Mouse (Mus musculus) liver, postnatal 0 days (tissue): ENCODE measurements at regions not wholly inside any gene's neighbourhood (a gene's known extent, or its start where the extent isn't known, plus 50 kb on each side); places are given as distances from the start of the nearest gene placed in this dataset.

ENCODE experiments used
- ATAC-seq: fragments of 200-750 bp; cut with Nextera tagmentation; 2 replicates; pipeline ENCODE4 v1.8.0; 2017; ENCODE audit warnings: mild to moderate bottlenecking, moderate library complexity
- DNase-seq: peaks from one replicate; pipeline ENCODE4 v3.0.0-alpha.2; 2016
- H3K27ac ChIP-seq: fragments of 300-500 bp; sonication (generic); 2 replicates; pipeline ENCODE4 v1.5.1; 2014; ENCODE audit warnings: antibody characterized with exemption, moderate library complexity, mild to moderate bottlenecking, low read depth
- H3K27me3 ChIP-seq: fragments of 300-500 bp; sonication (generic); 2 replicates; pipeline ENCODE4 v1.6.1; 2014; ENCODE audit warnings: low read length, control low read depth, mixed read lengths; ENCODE audit not compliant: insufficient read depth
- H3K36me3 ChIP-seq: fragments of 300-500 bp; sonication (generic); replicated peaks from 2 replicates; pipeline ENCODE4 v1.6.1; 2014; ENCODE audit warnings: mild to moderate bottlenecking, control low read depth, low read length, moderate library complexity, mixed read lengths; ENCODE audit not compliant: insufficient read depth
- H3K4me1 ChIP-seq: fragments of 300-500 bp; sonication (generic); 2 replicates; pipeline ENCODE4 v1.6.1; 2014; ENCODE audit warnings: antibody characterized with exemption, mild to moderate bottlenecking, control low read depth; ENCODE audit not compliant: insufficient read depth
- H3K4me2 ChIP-seq: fragments of 300-500 bp; sonication (generic); 2 replicates; pipeline ENCODE4 v1.6.1; 2014; ENCODE audit warnings: low read depth, mild to moderate bottlenecking, low read length, moderate library complexity, mixed read lengths
- H3K4me3 ChIP-seq: fragments of 300-500 bp; sonication (generic); 2 replicates; pipeline ENCODE4 v1.5.1; 2014; ENCODE audit warnings: low read depth, low read length
- H3K9ac ChIP-seq: fragments of 300-500 bp; sonication (generic); replicated peaks from 2 replicates; pipeline ENCODE4 v1.6.1; 2014; ENCODE audit warnings: mild to moderate bottlenecking, moderate library complexity
- H3K9me3 ChIP-seq: fragments of 300-500 bp; sonication (generic); 2 replicates; pipeline ENCODE4 v1.6.1; 2016; ENCODE audit warnings: mild to moderate bottlenecking, control low read depth, low read length, mixed read lengths
- CTCF ChIP-seq: sonication (generic); IDR thresholded peaks from 2 replicates; pipeline ENCODE4 v1.5.1; 2016; ENCODE audit warnings: antibody characterized with exemption, low read depth
- EP300 ChIP-seq: IDR thresholded peaks from 2 replicates; pipeline ENCODE4 v1.6.1; 2016; ENCODE audit warnings: antibody characterized with exemption, low read depth, mild to moderate bottlenecking
- WGBS: fragments of 180-500 bp; shearing (Covaris S2); extraction: QIAGEN DNeasy Blood & Tissue Kit; methylation state at CpG from one replicate; pipeline ENCODE4 v1.1.7; 2014; ENCODE audit not compliant: insufficient replicate concordance; 5-methylcytosine and 5-hydroxymethylcytosine counted together

DNA sequence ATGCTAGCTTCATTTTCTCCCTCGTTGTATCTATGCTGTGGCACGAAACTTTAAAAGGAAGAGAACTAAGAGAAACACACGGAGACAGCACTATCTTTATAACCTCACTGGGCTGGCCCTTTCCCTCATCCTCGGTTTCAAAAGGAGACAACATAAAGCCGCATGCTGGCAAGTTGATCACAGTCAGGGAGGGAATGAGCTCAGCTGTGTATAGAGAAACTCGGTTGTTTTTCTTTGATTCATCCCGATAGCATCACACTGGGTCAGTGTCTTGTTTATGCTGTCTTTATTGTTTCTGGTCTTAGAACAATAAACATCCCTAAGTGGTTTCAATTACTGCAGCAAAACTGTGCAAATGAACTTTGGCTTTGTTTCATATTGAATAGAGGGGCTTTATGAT, 249.2 kb upstream of the Cxadr start:
- Histone ChIP-seq H3K4me3 (no peak overlapping the region), H3K9ac (no peak overlapping the region), H3K4me2 (no peak overlapping the region), H3K27ac (no peak overlapping the region), H3K9me3 (no peaks in the 10 kb centered on the region), H3K27me3 (no peaks in the 10 kb centered on the region), H3K36me3 (no peaks in the 10 kb centered on the region), H3K4me1 (no peaks in the 10 kb centered on the region)
- 53% methylated on average over 7 of the region's 7 CpGs for whole genome bisulfite sequencing
- TF ChIP-seq CTCF (no peak), EP300 (no peak)
- no peak for ATAC-seq
- DNase-seq: no peak

DNA sequence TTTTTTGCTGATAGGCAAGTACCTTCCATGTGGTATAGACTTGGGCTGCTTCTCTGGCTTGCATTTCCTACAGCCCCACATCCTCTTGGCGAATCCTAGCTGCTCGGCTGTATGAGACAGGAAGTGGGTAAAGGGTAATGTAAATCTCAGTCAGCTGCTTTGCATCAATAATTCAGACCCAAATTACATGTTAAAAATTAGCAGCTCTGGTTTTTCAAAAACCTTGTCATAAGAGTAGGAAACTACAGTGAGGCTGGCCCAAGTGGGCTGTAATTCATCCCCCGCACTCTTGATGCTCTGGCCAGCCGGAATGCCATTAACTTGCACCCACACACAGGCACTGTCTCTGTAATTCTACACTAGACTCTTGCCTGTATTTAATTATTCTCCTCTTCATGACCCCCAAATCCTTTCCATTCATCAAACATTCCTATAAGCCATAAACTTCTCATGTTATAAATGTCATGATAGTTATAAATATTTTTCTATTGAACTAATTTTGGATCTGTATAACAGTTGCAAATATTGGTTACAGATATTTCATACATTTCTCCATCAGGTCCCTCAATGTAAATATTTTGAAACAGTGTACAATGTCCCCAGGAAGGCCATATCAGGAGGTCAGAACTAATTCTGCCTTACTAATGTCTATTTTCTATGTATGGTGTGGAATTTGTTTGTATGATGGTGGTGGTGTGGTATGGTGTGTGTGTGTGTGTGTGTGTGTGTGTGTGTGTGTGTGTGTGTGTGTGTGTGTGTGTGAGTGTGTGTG, 261.0 kb upstream of the Cxadr start:
- DNase-seq (no peak), ATAC-seq (no peak)
- Histone ChIP-seq H3K9me3 (no peaks in the 10 kb centered on the region), H3K9ac (no peak overlapping the region), H3K4me2 (no peak overlapping the region), H3K36me3 (no peaks in the 10 kb centered on the region), H3K4me1 (no peaks in the 10 kb centered on the region), H3K4me3 (no peak overlapping the region), H3K27ac (no peak overlapping the region), H3K27me3 (no peaks in the 10 kb centered on the region)
- WGBS: 62% methylated on average over 4 of the region's 4 CpGs
- TF ChIP-seq CTCF (no peak), EP300 (no peak)

DNA sequence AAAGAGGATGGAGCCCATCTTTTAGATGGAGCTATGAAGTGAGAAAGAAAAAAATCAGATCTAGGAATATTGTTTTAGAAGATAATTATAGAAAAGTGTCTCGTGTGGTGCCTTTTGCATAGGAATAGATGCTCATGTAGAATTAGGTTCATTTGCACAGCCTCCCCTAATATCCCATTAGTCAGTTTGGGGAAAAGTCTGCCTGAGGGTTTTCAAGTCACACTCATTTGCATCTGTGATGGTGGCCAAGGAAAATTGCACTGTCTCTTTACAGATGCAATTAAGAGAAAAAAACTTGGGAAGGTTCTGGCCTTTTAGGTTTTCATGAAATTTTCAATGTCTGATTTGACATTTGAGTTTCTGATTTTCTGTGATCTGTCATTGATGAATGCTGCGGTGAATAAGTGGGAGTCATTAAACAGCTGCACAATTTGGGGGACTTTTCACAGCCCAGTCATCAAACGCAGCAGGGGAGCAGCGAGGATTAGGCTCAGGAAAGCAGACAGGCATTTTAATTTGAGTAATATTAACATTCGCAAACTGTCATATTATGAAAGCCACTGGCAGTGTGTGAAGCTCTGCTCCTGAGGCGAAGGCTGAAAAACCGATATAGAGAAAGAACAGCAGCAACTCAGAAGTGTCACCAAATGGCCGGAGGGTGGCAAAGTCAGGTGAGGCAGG, 281.5 kb upstream of the Cxadr start:
- H3K4me1 ChIP-seq: no peaks in the 10 kb centered on the region
- H3K4me2 ChIP-seq: no peak overlapping the region
- no peak for TF ChIP-seq EP300
- no peak for TF ChIP-seq CTCF
- H3K9me3 ChIP-seq: no peaks in the 10 kb centered on the region
- DNase-seq (no peak), ATAC-seq (no peak)
- H3K4me3 ChIP-seq: no peak overlapping the region
- H3K27me3 ChIP-seq: no peaks in the 10 kb centered on the region
- H3K9ac ChIP-seq: no peak overlapping the region
- no peaks in the 10 kb centered on the region for H3K36me3 ChIP-seq
- 61% methylated on average over 8 of the region's 8 CpGs for WGBS
- no peak overlapping the region for H3K27ac ChIP-seq

DNA sequence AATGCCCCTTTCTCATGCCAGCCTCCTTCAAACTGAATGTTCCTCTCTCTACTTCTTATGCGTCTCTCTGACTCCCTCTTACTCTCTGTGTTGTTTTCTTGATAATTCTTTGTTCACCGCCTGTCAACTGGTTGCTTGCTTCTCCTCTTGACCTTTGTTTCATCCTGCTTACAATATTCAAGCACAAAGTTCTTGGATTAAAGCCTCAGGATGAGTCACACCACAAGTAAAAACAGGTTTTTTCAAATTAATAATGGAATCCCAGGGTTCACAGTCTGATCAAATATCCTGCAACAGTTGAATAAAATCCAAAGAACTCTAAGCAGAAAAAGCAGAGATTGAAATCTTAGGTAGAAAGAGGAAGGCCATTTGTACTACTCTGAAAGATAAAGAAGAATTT, 285.9 kb upstream of the Cxadr start:
- 64% methylated on average over 2 of the region's 2 CpGs for WGBS
- ATAC-seq: no peak
- H3K4me2 ChIP-seq: no peak overlapping the region

DNA sequence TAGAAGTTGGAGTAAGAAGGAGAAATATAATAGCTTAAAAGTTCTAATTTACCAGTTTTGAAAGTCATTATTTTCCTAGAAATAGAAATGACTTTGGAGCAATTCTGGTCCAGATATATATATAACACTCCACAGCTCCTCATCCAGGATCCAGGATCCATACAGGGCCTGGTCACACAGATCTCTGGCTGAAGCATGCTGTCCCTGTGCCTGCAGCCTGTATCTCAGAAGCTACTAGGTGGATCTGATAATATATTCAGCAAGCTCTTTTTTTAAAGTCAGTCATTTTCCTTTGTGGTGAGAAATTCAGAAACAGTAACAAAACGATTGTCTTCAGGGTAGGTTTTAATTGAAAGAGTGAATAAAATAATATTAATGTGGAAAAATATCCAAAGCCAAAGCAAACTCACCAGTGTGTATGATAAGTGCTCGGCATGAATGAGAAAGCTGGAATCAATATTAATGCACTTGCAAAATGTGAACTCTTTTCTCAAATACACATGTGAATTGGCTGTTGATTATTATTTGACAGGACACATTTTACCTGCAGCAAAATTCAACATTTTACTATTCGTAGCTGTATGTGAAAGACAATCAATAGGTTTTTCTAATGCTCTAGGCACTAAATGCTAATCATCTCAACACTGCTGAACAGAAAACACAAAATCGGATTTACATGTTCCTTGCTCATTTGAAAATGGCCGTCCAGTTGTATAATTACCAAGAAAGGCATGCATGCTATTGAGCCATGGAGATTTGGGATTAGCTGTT, 288.1 kb upstream of the Cxadr start:
- DNase-seq (no peak), ATAC-seq (no peak)
- no peak overlapping the region for H3K9ac ChIP-seq
- H3K4me3 ChIP-seq: no peak overlapping the region
- no peaks in the 10 kb centered on the region for H3K36me3 ChIP-seq
- H3K9me3 ChIP-seq: no peaks in the 10 kb centered on the region
- H3K4me2 ChIP-seq: no peak overlapping the region
- WGBS: 76% methylated on average over 5 of the region's 5 CpGs
- no peak overlapping the region for H3K27ac ChIP-seq
- TF ChIP-seq EP300: no peak
- TF ChIP-seq CTCF: no peak
- no peaks in the 10 kb centered on the region for H3K27me3 ChIP-seq
- no peaks in the 10 kb centered on the region for H3K4me1 ChIP-seq

More for the DNA sequence above, 285.9 kb upstream of the Cxadr start:
- H3K4me3 ChIP-seq: no peak overlapping the region
- no peaks in the 10 kb centered on the region for H3K36me3 ChIP-seq
- TF ChIP-seq CTCF (no peak), EP300 (no peak)
- no peaks in the 10 kb centered on the region for H3K27me3 ChIP-seq
- H3K9ac ChIP-seq: no peak overlapping the region
- no peak for DNase-seq
- H3K9me3 ChIP-seq: no peaks in the 10 kb centered on the region
- no peaks in the 10 kb centered on the region for H3K4me1 ChIP-seq
- H3K27ac ChIP-seq: no peak overlapping the region

DNA sequence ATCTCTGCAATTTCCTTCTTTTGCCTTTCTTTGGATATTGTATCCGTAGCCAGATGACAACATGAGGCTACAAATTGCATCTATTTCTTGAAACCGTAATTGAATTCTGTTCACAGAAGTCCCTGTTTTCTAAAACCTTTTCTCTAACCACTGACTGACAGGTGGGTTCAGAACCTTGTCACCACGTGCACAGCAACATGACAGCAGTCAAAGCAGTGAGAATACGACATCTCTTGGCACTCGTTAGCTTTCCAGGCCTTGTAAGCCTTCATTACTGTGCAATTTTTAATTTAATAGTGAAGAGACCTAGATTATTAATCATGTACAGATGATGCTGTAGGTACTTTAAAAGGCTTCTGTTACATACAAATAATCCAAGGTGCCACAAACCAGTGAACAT, 297.3 kb upstream of the Cxadr start:
- Histone ChIP-seq H3K27ac (no peak overlapping the region), H3K9me3 (no peaks in the 10 kb centered on the region), H3K36me3 (no peaks in the 10 kb centered on the region), H3K4me2 (no peak overlapping the region), H3K4me3 (no peak overlapping the region), H3K9ac (no peak overlapping the region), H3K27me3 (no peaks in the 10 kb centered on the region), H3K4me1 (no peaks in the 10 kb centered on the region)
- TF ChIP-seq EP300 (no peak), CTCF (no peak)
- WGBS: 66% methylated on average over 5 of the region's 5 CpGs
- no peak for ATAC-seq
- DNase-seq: no peak
